Mouse (Mus musculus): ENCODE data around the gene Olfr1434. TPM values are rescaled to one million over a fixed set of nuclear protein-coding genes. Genes with fewer than 3 reads are reported as not detected.

The Olfr1434 gene
- polyA plus RNA-seq (2015; fragmentation: Illumina TruSeq; extraction: RNeasy Lipid Tissue Mini Kit (QIAGEN cat#74804); ENCODE audit: low read depth, low replicate concordance), result not detected

DNA sequence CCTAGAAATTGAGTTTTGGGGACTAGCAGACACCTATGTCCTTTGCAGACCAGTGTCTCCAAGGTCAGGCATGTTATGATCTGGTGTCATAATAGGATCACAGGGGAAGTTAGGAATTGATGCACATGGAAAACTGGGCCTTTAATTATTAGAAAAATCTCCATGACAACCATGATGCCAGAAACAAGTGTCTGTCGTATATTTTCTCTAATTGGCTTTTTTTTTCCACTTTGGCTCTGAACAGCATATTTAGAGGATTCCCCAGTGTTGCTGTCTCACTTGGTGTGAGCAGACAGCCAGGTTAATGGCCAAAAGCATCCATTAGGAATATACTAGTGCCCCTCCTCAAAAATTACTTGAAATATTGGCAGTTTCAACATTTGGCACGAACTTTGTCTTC is at the start of gene Olfr1434:
Gene Olfr1434 (plus strand): TSS at position 301 of the 400 bp plus-strand sequence.

DNA sequence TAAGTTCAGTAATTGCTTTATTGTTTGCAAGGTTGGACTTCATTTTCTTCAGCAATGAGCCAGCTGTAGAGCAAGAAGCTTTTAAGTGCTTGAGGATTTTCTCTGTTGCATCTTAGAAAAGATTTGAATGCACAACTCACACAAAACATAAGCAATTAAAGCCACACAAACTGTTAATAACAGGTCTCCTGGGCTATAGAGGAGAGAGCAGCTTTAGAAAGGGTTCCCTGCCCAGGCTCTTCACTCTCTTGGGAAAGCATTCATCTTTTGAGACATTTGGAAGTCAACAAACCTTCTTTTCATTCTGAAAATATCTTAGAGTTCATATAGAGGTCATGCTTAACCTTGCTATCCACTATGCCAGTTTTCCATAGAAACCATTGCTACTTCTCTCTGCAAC is 47.2 kb upstream of the Olfr1434 start, which contains the start of gene Olfr1432:
Gene Olfr1432 (minus strand): TSS at position 101 of the 400 bp plus-strand sequence.

DNA sequence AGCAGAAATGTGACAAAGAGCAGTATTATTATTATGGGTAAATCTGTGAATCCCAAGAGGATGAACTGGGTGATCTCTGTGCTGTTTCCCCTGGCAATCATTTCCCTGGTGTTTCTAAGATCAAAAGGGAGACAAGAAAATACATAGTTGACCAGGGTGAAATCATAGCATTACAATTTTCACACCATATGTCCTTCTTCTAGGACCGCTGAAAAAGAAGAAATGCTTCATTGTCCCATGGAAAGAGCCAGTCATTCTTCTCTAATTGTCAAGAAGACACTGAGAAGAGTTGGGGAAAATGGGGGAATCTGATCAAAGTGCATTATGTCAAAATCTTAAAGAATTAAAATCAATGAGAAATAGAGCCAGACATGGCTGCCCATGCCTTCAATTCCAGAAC is 38.1 kb upstream of the Olfr1434 start, which contains the start of gene Olfr262:
Gene Olfr262 (minus strand): TSS at position 101 of the 400 bp plus-strand sequence.

DNA sequence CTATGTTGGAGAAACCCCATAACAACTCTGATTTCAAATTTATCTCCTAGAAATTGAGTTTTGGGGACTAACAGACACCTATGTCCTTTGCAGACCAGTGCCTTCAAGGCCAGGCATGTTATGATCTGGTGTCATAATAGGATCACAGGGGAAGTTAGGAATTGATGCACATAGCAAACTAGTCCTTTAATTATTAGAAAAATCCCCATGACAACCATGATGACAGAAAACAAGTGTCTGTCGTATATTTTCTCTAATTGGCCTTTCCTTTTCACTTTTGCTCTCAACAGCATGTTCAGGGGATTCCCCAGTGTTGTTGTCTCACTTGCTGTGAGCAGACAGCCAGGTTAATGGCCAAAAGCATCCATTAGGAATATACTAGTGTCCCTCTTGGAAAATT is 18.9 kb upstream of the Olfr1434 start, which contains the start of gene Olfr235:
Gene Olfr235 (plus strand): TSS at position 301 of the 400 bp plus-strand sequence.

DNA sequence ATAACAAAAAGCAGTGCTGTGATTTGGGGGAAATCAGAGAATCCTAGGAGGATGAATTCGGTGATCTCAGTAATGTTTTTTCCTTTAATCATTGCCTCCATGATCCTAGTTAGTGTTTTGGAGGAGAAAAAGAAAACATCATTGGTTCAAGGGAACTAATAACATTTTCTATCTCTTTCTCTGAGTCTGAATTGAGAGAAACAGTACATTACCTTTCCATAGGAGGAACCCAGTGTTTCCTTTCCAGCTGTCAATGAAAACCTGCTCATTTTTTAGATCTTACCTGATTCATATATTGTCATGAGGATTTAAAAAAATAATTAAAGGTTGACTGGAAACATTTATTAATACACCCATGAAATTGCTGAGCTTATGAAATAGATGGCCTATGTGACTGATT is 19.4 kb downstream of the Olfr1434 start, which contains the start of gene Olfr1436:
Gene Olfr1436 (minus strand): TSS at position 101 of the 400 bp plus-strand sequence.

GRCm38 (mm10) chr19:12325001-12325400 is 45.3 kb downstream of the Olfr1434 start, which contains the start of gene Olfr1437:
TSS of gene Olfr1437 (minus strand) at chr19:12325101.

Other genes starting within 250 kb of the Olfr1434 start
- gene Olfr1423, start 238.5 kb upstream of the Olfr1434 start, polyA plus RNA-seq (2015; fragmentation: Illumina TruSeq; extraction: RNeasy Lipid Tissue Mini Kit (QIAGEN cat#74804); ENCODE audit: low read depth, low replicate concordance), result not detected
- gene Olfr1424, start 217.2 kb upstream of the Olfr1434 start, polyA plus RNA-seq (2015; fragmentation: Illumina TruSeq; extraction: RNeasy Lipid Tissue Mini Kit (QIAGEN cat#74804); ENCODE audit: low read depth, low replicate concordance), result not detected
- not detected for gene Olfr1425, start 202.1 kb upstream of the Olfr1434 start, polyA plus RNA-seq (2015; fragmentation: Illumina TruSeq; extraction: RNeasy Lipid Tissue Mini Kit (QIAGEN cat#74804); ENCODE audit: low read depth, low replicate concordance)
- not detected for gene Olfr1426, start 187.8 kb upstream of the Olfr1434 start, polyA plus RNA-seq (2015; fragmentation: Illumina TruSeq; extraction: RNeasy Lipid Tissue Mini Kit (QIAGEN cat#74804); ENCODE audit: low read depth, low replicate concordance)
- gene Olfr1427, start 176.5 kb upstream of the Olfr1434 start, polyA plus RNA-seq (2015; fragmentation: Illumina TruSeq; extraction: RNeasy Lipid Tissue Mini Kit (QIAGEN cat#74804); ENCODE audit: low read depth, low replicate concordance), result not detected
- gene Olfr1428, start 164.0 kb upstream of the Olfr1434 start, polyA plus RNA-seq (2015; fragmentation: Illumina TruSeq; extraction: RNeasy Lipid Tissue Mini Kit (QIAGEN cat#74804); ENCODE audit: low read depth, low replicate concordance), result not detected
- not detected for gene Olfr76, start 156.7 kb upstream of the Olfr1434 start, polyA plus RNA-seq (2015; fragmentation: Illumina TruSeq; extraction: RNeasy Lipid Tissue Mini Kit (QIAGEN cat#74804); ENCODE audit: low read depth, low replicate concordance)
- gene Olfr1555-ps1, start 109.7 kb upstream of the Olfr1434 start, polyA plus RNA-seq (2015; fragmentation: Illumina TruSeq; extraction: RNeasy Lipid Tissue Mini Kit (QIAGEN cat#74804); ENCODE audit: low read depth, low replicate concordance), result not detected
- gene Olfr1431, start 79.2 kb upstream of the Olfr1434 start, polyA plus RNA-seq (2015; fragmentation: Illumina TruSeq; extraction: RNeasy Lipid Tissue Mini Kit (QIAGEN cat#74804); ENCODE audit: low read depth, low replicate concordance), result not detected
- not detected for gene Olfr1432, start 47.3 kb upstream of the Olfr1434 start, polyA plus RNA-seq (2015; fragmentation: Illumina TruSeq; extraction: RNeasy Lipid Tissue Mini Kit (QIAGEN cat#74804); ENCODE audit: low read depth, low replicate concordance)
- not detected for gene Olfr262, start 38.2 kb upstream of the Olfr1434 start, polyA plus RNA-seq (2015; fragmentation: Illumina TruSeq; extraction: RNeasy Lipid Tissue Mini Kit (QIAGEN cat#74804); ENCODE audit: low read depth, low replicate concordance)
- not detected for gene Olfr235, start 18.8 kb upstream of the Olfr1434 start, polyA plus RNA-seq (2015; fragmentation: Illumina TruSeq; extraction: RNeasy Lipid Tissue Mini Kit (QIAGEN cat#74804); ENCODE audit: low read depth, low replicate concordance)
- gene Olfr1436, start 19.3 kb downstream of the Olfr1434 start, polyA plus RNA-seq (2015; fragmentation: Illumina TruSeq; extraction: RNeasy Lipid Tissue Mini Kit (QIAGEN cat#74804); ENCODE audit: low read depth, low replicate concordance), result not detected
- gene Olfr1437, start 45.2 kb downstream of the Olfr1434 start, polyA plus RNA-seq (2015; fragmentation: Illumina TruSeq; extraction: RNeasy Lipid Tissue Mini Kit (QIAGEN cat#74804); ENCODE audit: low read depth, low replicate concordance), result not detected
- not detected for gene Olfr1438-ps1, start 56.1 kb downstream of the Olfr1434 start, polyA plus RNA-seq (2015; fragmentation: Illumina TruSeq; extraction: RNeasy Lipid Tissue Mini Kit (QIAGEN cat#74804); ENCODE audit: low read depth, low replicate concordance)
- not detected for gene Olfr1440, start 107.4 kb downstream of the Olfr1434 start, polyA plus RNA-seq (2015; fragmentation: Illumina TruSeq; extraction: RNeasy Lipid Tissue Mini Kit (QIAGEN cat#74804); ENCODE audit: low read depth, low replicate concordance)
- gene Olfr1441, start 137.6 kb downstream of the Olfr1434 start, polyA plus RNA-seq (2015; fragmentation: Illumina TruSeq; extraction: RNeasy Lipid Tissue Mini Kit (QIAGEN cat#74804); ENCODE audit: low read depth, low replicate concordance), result not detected
- gene Pfpl, start 148.1 kb downstream of the Olfr1434 start, polyA plus RNA-seq (2015; fragmentation: Illumina TruSeq; extraction: RNeasy Lipid Tissue Mini Kit (QIAGEN cat#74804); ENCODE audit: low read depth, low replicate concordance), result not detected
- 18.2 TPM for gene Mpeg1, start 180.9 kb downstream of the Olfr1434 start, polyA plus RNA-seq (2015; fragmentation: Illumina TruSeq; extraction: RNeasy Lipid Tissue Mini Kit (QIAGEN cat#74804); ENCODE audit: low read depth, low replicate concordance)
- gene Dtx4, start 221.6 kb downstream of the Olfr1434 start, polyA plus RNA-seq (2015; fragmentation: Illumina TruSeq; extraction: RNeasy Lipid Tissue Mini Kit (QIAGEN cat#74804); ENCODE audit: low read depth, low replicate concordance), result 21.8 TPM